Comparison of ENCODE assay signal across 24 mouse cellular contexts in genomic region chr10:101783161-101783744, GRCm38 (mm10).
DNase-seq lines count a peak whose midpoint lies in the region; ATAC-seq and TF ChIP-seq lines count a peak whose summit lies in the region.
"Had no signal": no experiment of that assay in that cellular context is flagged by ENCODE, and none has a peak within 500 bp of the region (broad histone marks: within the 10 kb centered on the region; RNA-seq: fewer than 3 reads in every experiment).

No protein-coding gene starts in this region.

- peak; percentile 50; the same call in 1 of the 2 replicates for ATAC-seq in frontal cortex, adult (ENCODE audit: low TSS enrichment)
- no peak for ATAC-seq in stomach, postnatal 0 days (ENCODE audit: low FRiP score, low TSS enrichment)
- ATAC-seq: forebrain, embryonic 16.5 days; hindbrain, embryonic 16.5 days; intestine, embryonic 15.5 days had no signal

- H3K4me3 ChIP-seq in stomach, postnatal 0 days (ENCODE audit: low read depth, low read length): no peak overlapping the region
- H3K4me3 ChIP-seq: embryonic facial prominence, embryonic 13.5 days; forebrain, embryonic 12.5 days; heart, embryonic 10.5 days; hindbrain, embryonic 12.5 days; intestine, embryonic 15.5 days had no signal

- H3K36me3 ChIP-seq in stomach, postnatal 0 days (ENCODE audit: control insufficient read depth, insufficient read depth, low read length): no peaks in the 10 kb centered on the region
- H3K36me3 ChIP-seq: embryonic facial prominence, embryonic 13.5 days; forebrain, embryonic 12.5 days; heart, embryonic 10.5 days; hindbrain, embryonic 12.5 days; intestine, embryonic 15.5 days had no signal

- peak; percentile 23 for TF ChIP-seq EP300 in stomach, postnatal 0 days (optimal IDR thresholded peaks at IDR 0.05)

- intact Hi-C loops in left cerebral cortex, postnatal 14 days (cut with DNase I): no loop called here

- no peaks in the 10 kb centered on the region for H3K9me3 ChIP-seq in stomach, postnatal 0 days (ENCODE audit: control insufficient read depth, low read length)
- H3K9me3 ChIP-seq: embryonic facial prominence, embryonic 13.5 days; forebrain, embryonic 12.5 days; heart, embryonic 10.5 days; hindbrain, embryonic 12.5 days; intestine, embryonic 15.5 days had no signal

- H3K27ac ChIP-seq in stomach, postnatal 0 days (replicated peaks): no peak overlapping the region
- H3K27ac ChIP-seq: embryonic facial prominence, embryonic 13.5 days; forebrain, embryonic 12.5 days; heart, embryonic 10.5 days; hindbrain, embryonic 12.5 days; intestine, embryonic 15.5 days had no signal

- H3K4me1 ChIP-seq in stomach, postnatal 0 days (replicated peaks; ENCODE audit: control insufficient read depth, insufficient read depth): no peaks in the 10 kb centered on the region
- H3K4me1 ChIP-seq: embryonic facial prominence, embryonic 13.5 days; forebrain, embryonic 12.5 days; heart, embryonic 10.5 days; hindbrain, embryonic 12.5 days; intestine, embryonic 15.5 days had no signal

- 46% methylated on average over 3 of the region's 3 CpGs for WGBS in stomach, postnatal 0 days

- H3K9ac ChIP-seq in stomach, postnatal 0 days (ENCODE audit: low read length): no peak overlapping the region
- H3K9ac ChIP-seq: embryonic facial prominence, embryonic 13.5 days; forebrain, embryonic 12.5 days; hindbrain, embryonic 12.5 days; intestine, embryonic 15.5 days had no signal

- no peak for DNase-seq in frontal cortex, postnatal 25 days (ENCODE audit: low spot score in 2 of 2)
- DNase-seq in brain, adult 2 months (ENCODE audit: low read depth, low spot score): peak; percentile 28
- peak; percentile 68 for DNase-seq in forelimb bud, embryonic 11.5 days (ENCODE audit: low read depth, low spot score)
- no peak for DNase-seq in stomach, postnatal 0 days (ENCODE audit: low spot score)
- DNase-seq in left cerebral cortex, postnatal 14 days (ENCODE audit: low spot score in 2 of 2): no peak
- no peak for DNase-seq in adrenal gland, postnatal 10 days
- DNase-seq: adrenal gland, adult 2 months; adrenal gland, postnatal 36 days; cerebellum, adult 11-12 months; cerebellum, adult 9-10 months; cerebellum, postnatal 25 days; gastrocnemius, postnatal 10 days; heart, adult 18-20 months; heart, postnatal 10 days; heart, postnatal 4 days had no signal

- H3K27me3 ChIP-seq in stomach, postnatal 0 days (ENCODE audit: control insufficient read depth, insufficient read depth, low read length): no peaks in the 10 kb centered on the region
- H3K27me3 ChIP-seq: CH12.LX; embryonic facial prominence, embryonic 13.5 days; forebrain, embryonic 12.5 days; hindbrain, embryonic 12.5 days; intestine, embryonic 15.5 days had no signal

- H3K4me2 ChIP-seq in stomach, postnatal 0 days (replicated peaks; ENCODE audit: low read depth): no peak overlapping the region
- H3K4me2 ChIP-seq: embryonic facial prominence, embryonic 13.5 days; forebrain, embryonic 12.5 days; hindbrain, embryonic 12.5 days; intestine, embryonic 15.5 days had no signal

- TF ChIP-seq CTCF in stomach, postnatal 0 days (IDR thresholded peaks at IDR 0.05; ENCODE audit: low read depth): no peak

Comparison
In these comparisons a context has a peak if more than half of its experiments do, and no peak if none do; other contexts are left out.
1. DNase-seq: peak in brain, adult 2 months (single experiment) and forelimb bud, embryonic 11.5 days (single experiment); none in frontal cortex, postnatal 25 days (0 of 2), stomach, postnatal 0 days (single experiment), left cerebral cortex, postnatal 14 days (0 of 2) and adrenal gland, postnatal 10 days (single experiment).